Mouse (Mus musculus): ENCODE measurements around the gene Pum3.

GRCm38 (mm10) chr19:27410751-27411150, 18.9 kb downstream of the Pum3 start:
- TF ChIP-seq CTCF (IDR thresholded peaks at IDR 0.05; ENCODE audit: borderline replicate concordance, extremely low read depth, insufficient read depth, insufficient read length): no peak
- no peak for TF ChIP-seq POLR2A (IDR thresholded peaks at IDR 0.05; ENCODE audit: borderline replicate concordance, extremely low read depth, insufficient read depth, insufficient read length, poor library complexity, severe bottlenecking)

Measured in brain, embryonic 14.5 days (tissue).